Mouse (Mus musculus) lung, postnatal 4 days (tissue): ENCODE data around the gene Tubb4a.
A peak's percentile ranks its signal among the peaks of the same experiment; 100 is the strongest.
"Not testable (repeated sequence)": the region's sequence is repeated elsewhere in the genome, so short reads cannot be mapped to it uniquely, and the experiment has no call there.

Experiments used
- DNase-seq, 2 experiments: peaks; one replicate each; pipeline ENCODE4 v3.0.0; 2021

Gene Tubb4a

GRCm38 (mm10) chr17:57087049-57087832, at the start of gene Tubb4a:
Gene Tubb4a (minus strand): TSS chr17:57087782.
- peak; percentile 31 to 53 for DNase-seq

GRCm38 (mm10) chr17:57135635-57136034, 48.1 kb upstream of the Tubb4a start:
- DNase-seq = no peak

GRCm38 (mm10) chr17:57134693-57135092, 47.1 kb upstream of the Tubb4a start:
- no peak for DNase-seq

GRCm38 (mm10) chr17:57134021-57134420, 46.4 kb upstream of the Tubb4a start:
- not testable (repeated sequence) for DNase-seq

- no peak for DNase-seq
Observed at GRCm38 (mm10) chr17:57131793-57132192, 44.2 kb upstream of the Tubb4a start.

GRCm38 (mm10) chr17:57125853-57126622, 38.5 kb upstream of the Tubb4a start:
- DNase-seq = no peak

GRCm38 (mm10) chr17:57124792-57125191, 37.2 kb upstream of the Tubb4a start:
- DNase-seq = no peak

GRCm38 (mm10) chr17:57123192-57124118, 35.9 kb upstream of the Tubb4a start:
- no peak for DNase-seq

GRCm38 (mm10) chr17:57121856-57122255, 34.3 kb upstream of the Tubb4a start:
- no peak for DNase-seq

GRCm38 (mm10) chr17:57118524-57119349, 31.2 kb upstream of the Tubb4a start:
- DNase-seq = peak; percentile 27 to 62

GRCm38 (mm10) chr17:57116801-57117200, 29.2 kb upstream of the Tubb4a start:
- DNase-seq = no peak

GRCm38 (mm10) chr17:57112768-57113474, 25.3 kb upstream of the Tubb4a start:
- peak; percentile 31 to 41 for DNase-seq

- DNase-seq = no peak
Observed at GRCm38 (mm10) chr17:57110005-57110404, 22.4 kb upstream of the Tubb4a start.

GRCm38 (mm10) chr17:57108666-57109171, 21.1 kb upstream of the Tubb4a start:
- no peak for DNase-seq

- no peak for DNase-seq
Observed at GRCm38 (mm10) chr17:57108040-57108665, 20.6 kb upstream of the Tubb4a start.

- DNase-seq = no peak
Observed at GRCm38 (mm10) chr17:57107064-57107463, 19.5 kb upstream of the Tubb4a start.

- DNase-seq = no peak
Observed at GRCm38 (mm10) chr17:57106035-57106368, 18.4 kb upstream of the Tubb4a start.

- DNase-seq = peak in 1 of 2 experiments; percentile 28
Observed at GRCm38 (mm10) chr17:57105181-57106034, 17.8 kb upstream of the Tubb4a start, which contains the start of gene Tnfsf9. Gene Tnfsf9 (plus strand): TSS chr17:57105325.

- no peak for DNase-seq
Observed at GRCm38 (mm10) chr17:57104496-57104895, 16.9 kb upstream of the Tubb4a start.

- DNase-seq = no peak
Observed at GRCm38 (mm10) chr17:57102276-57102675, 14.7 kb upstream of the Tubb4a start.
